Mouse (Mus musculus) natural killer cell, adult 2 months (primary cell): ENCODE data around the gene Gm11009.
"Not testable (repeated sequence)": the region's sequence is repeated elsewhere in the genome, so short reads cannot be mapped to it uniquely, and the experiment has no call there.

ENCODE experiments used
- DNase-seq, 2 experiments: peaks; one replicate each; pipeline ENCODE4 v3.0.0; 2022; ENCODE audit warnings: low spot score in 2 of 2

Gm11009 gene

DNA sequence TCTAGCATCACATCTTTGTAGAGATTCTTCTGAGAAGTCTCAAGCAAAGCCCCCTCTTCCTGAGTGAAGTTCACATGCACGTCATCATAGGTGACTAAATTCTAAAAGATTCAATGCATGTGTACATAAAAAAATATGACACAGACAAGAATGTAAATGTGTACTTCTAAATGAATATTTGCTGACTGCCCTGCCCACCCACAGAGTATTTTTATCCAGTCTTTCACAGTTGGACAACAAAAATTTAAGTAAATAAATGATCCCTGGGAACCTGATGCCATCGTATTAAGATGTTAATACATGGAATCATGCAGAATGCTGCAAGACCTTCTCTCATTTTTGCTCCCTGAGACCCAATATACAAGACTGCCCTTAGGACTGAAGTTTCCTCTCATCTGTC lies at the start of gene Gm11009:
Gene Gm11009 (minus strand): TSS at position 101 of the 400 bp plus-strand sequence.
- not testable (repeated sequence) for DNase-seq
